Mouse (Mus musculus): ENCODE measurements around the gene Bsg. TPM values are rescaled to one million over a fixed set of nuclear protein-coding genes. Genes with fewer than 3 reads are reported as not detected.

The Bsg gene
- polyA plus RNA-seq (2012; rRNA removed) (469 and 579 TPM in 2 replicates), polyA plus RNA-seq (2014; fragmentation: Nextera tagmentation; extraction: Ambion mirVana) (809 and 828 TPM in 2 replicates)

GRCm38 (mm10) chr10:79704065-79704969 is at the start of gene Bsg:
Bsg (plus strand) TSS chr10:79704491.
- TF ChIP-seq CTCF (IDR thresholded peaks at IDR 0.05; ENCODE audit: low read depth) (peak; percentile 68), EP300 (IDR thresholded peaks at IDR 0.05; ENCODE audit: low read depth) (peak; percentile 65)
- Histone ChIP-seq H3K4me3 (ENCODE audit: insufficient read depth in 1 of 2, low read depth in 2 of 2, low read length in 2 of 2) (peak within 1 kb of the TSS; percentile 86 to 100), H3K27me3 (ENCODE audit: control insufficient read depth, insufficient read depth, low read length) (no peaks in the 10 kb centered on the region), H3K4me2 (ENCODE audit: low read depth) (peak within 1 kb of the TSS; percentile 100), H3K27ac (peak within 1 kb of the TSS; percentile 98), H3K4me1 (replicated peaks; ENCODE audit: control insufficient read depth in 2 of 2, insufficient read depth in 2 of 2, low read length in 1 of 2) (peaks cover 24 to 46% of the 10 kb centered on the region in 2 experiments), H3K9me3 (ENCODE audit: control insufficient read depth, low read length) (no peaks in the 10 kb centered on the region), H3K9ac (replicated peaks) (peak within 1 kb of the TSS; percentile 97), H3K36me3 (replicated peaks; ENCODE audit: control insufficient read depth, insufficient read depth, low read depth) (peaks cover 32% of the 10 kb centered on the region)
- WGBS (ENCODE audit: insufficient replicate concordance): under 1% methylated on average over 65 of the region's 65 CpGs
- ATAC-seq (ENCODE audit: insufficient read depth) (peak; percentile 89), DNase-seq (ENCODE audit: low read depth in 3 of 3, low spot score in 3 of 3) (peak; percentile 99)

DNA sequence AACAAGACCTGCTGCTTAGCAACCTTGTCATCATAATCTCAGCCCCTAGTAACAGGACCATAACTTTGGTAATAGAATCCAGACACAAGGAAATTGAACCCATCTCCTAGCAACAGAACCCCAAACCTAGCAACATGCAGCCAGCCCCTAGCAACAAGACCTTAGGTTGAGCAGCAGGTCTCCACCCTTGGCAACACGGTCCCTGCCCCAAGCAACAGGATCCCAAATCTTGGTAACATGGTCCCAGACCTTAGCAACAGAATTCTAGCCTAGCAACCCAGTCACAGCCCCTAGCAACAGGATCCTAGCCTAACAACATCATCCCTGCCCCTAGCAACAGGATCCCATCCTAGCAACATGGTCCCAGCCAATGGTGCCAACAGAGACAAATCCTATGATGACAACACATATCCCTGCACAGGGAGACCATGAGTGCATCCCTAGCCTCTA is 49.3 kb upstream of the Bsg start:
- H3K4me3 ChIP-seq (ENCODE audit: insufficient read depth in 1 of 2, low read depth in 2 of 2, low read length in 2 of 2): no peak overlapping the region
- DNase-seq (ENCODE audit: low read depth in 3 of 3, low spot score in 3 of 3) (no peak), ATAC-seq (ENCODE audit: insufficient read depth) (no peak)
- H3K4me1 ChIP-seq (replicated peaks; ENCODE audit: control insufficient read depth in 2 of 2, insufficient read depth in 2 of 2, low read length in 1 of 2): no peaks in the 10 kb centered on the region
- H3K27ac ChIP-seq: no peak overlapping the region
- no peaks in the 10 kb centered on the region for H3K36me3 ChIP-seq (replicated peaks; ENCODE audit: control insufficient read depth, insufficient read depth, low read depth)
- 40% methylated on average over 1 of the region's 1 CpGs for WGBS (ENCODE audit: insufficient replicate concordance)
- no peak overlapping the region for H3K4me2 ChIP-seq (ENCODE audit: low read depth)
- H3K27me3 ChIP-seq (ENCODE audit: control insufficient read depth, insufficient read depth, low read length): no peaks in the 10 kb centered on the region; the same call in 1 of the 2 replicates
- H3K9me3 ChIP-seq (ENCODE audit: control insufficient read depth, low read length): no peaks in the 10 kb centered on the region
- TF ChIP-seq EP300 (IDR thresholded peaks at IDR 0.05; ENCODE audit: low read depth): no peak
- no peak for TF ChIP-seq CTCF (IDR thresholded peaks at IDR 0.05; ENCODE audit: low read depth)
- no peak overlapping the region for H3K9ac ChIP-seq (replicated peaks)

GRCm38 (mm10) chr10:79658829-79659228 is 45.5 kb upstream of the Bsg start:
- no peaks in the 10 kb centered on the region; the same call in 1 of the 2 replicates for H3K27me3 ChIP-seq (ENCODE audit: control insufficient read depth, insufficient read depth, low read length)
- no peaks in the 10 kb centered on the region for H3K36me3 ChIP-seq (replicated peaks; ENCODE audit: control insufficient read depth, insufficient read depth, low read depth)
- TF ChIP-seq CTCF (IDR thresholded peaks at IDR 0.05; ENCODE audit: low read depth) (peak; percentile 73), EP300 (IDR thresholded peaks at IDR 0.05; ENCODE audit: low read depth) (no peak)
- no peak overlapping the region for H3K4me2 ChIP-seq (ENCODE audit: low read depth)
- DNase-seq (ENCODE audit: low read depth in 3 of 3, low spot score in 3 of 3) (no peak), ATAC-seq (ENCODE audit: insufficient read depth) (no peak)
- no peaks in the 10 kb centered on the region for H3K9me3 ChIP-seq (ENCODE audit: control insufficient read depth, low read length)
- WGBS (ENCODE audit: insufficient replicate concordance): 17% methylated on average over 4 of the region's 4 CpGs
- no peak overlapping the region for H3K4me3 ChIP-seq (ENCODE audit: insufficient read depth in 1 of 2, low read depth in 2 of 2, low read length in 2 of 2)
- H3K4me1 ChIP-seq (replicated peaks; ENCODE audit: control insufficient read depth in 2 of 2, insufficient read depth in 2 of 2, low read length in 1 of 2): no peaks in the 10 kb centered on the region
- no peak overlapping the region for H3K9ac ChIP-seq (replicated peaks)
- no peak overlapping the region for H3K27ac ChIP-seq

- Histone ChIP-seq H3K4me1 (replicated peaks; ENCODE audit: control insufficient read depth in 2 of 2, insufficient read depth in 2 of 2, low read length in 1 of 2) (no peaks in the 10 kb centered on the region), H3K9me3 (ENCODE audit: control insufficient read depth, low read length) (no peaks in the 10 kb centered on the region), H3K4me2 (ENCODE audit: low read depth) (no peak overlapping the region), H3K27me3 (ENCODE audit: control insufficient read depth, insufficient read depth, low read length) (no peaks in the 10 kb centered on the region; the same call in 1 of the 2 replicates), H3K36me3 (replicated peaks; ENCODE audit: control insufficient read depth, insufficient read depth, low read depth) (no peaks in the 10 kb centered on the region), H3K9ac (replicated peaks) (no peak overlapping the region), H3K27ac (no peak overlapping the region), H3K4me3 (ENCODE audit: insufficient read depth in 1 of 2, low read depth in 2 of 2, low read length in 2 of 2) (no peak overlapping the region)
- TF ChIP-seq CTCF (IDR thresholded peaks at IDR 0.05; ENCODE audit: low read depth) (peak; percentile 58), EP300 (IDR thresholded peaks at IDR 0.05; ENCODE audit: low read depth) (no peak)
- ATAC-seq (ENCODE audit: insufficient read depth) (no peak), DNase-seq (ENCODE audit: low read depth in 3 of 3, low spot score in 3 of 3) (no peak)
- whole genome bisulfite sequencing (ENCODE audit: insufficient replicate concordance): 76% methylated on average over 2 of the region's 2 CpGs
Observed at GRCm38 (mm10) chr10:79660298-79660697, 44.0 kb upstream of the Bsg start.

GRCm38 (mm10) chr10:79661861-79662260 is 42.4 kb upstream of the Bsg start:
- Histone ChIP-seq H3K4me2 (ENCODE audit: low read depth) (no peak overlapping the region), H3K9ac (replicated peaks) (no peak overlapping the region), H3K27me3 (ENCODE audit: control insufficient read depth, insufficient read depth, low read length) (no peaks in the 10 kb centered on the region), H3K36me3 (replicated peaks; ENCODE audit: control insufficient read depth, insufficient read depth, low read depth) (no peaks in the 10 kb centered on the region), H3K4me3 (ENCODE audit: insufficient read depth in 1 of 2, low read depth in 2 of 2, low read length in 2 of 2) (no peak overlapping the region), H3K4me1 (replicated peaks; ENCODE audit: control insufficient read depth in 2 of 2, insufficient read depth in 2 of 2, low read length in 1 of 2) (no peaks in the 10 kb centered on the region), H3K27ac (no peak overlapping the region), H3K9me3 (ENCODE audit: control insufficient read depth, low read length) (no peaks in the 10 kb centered on the region)
- WGBS (ENCODE audit: insufficient replicate concordance): 33% methylated on average over 3 of the region's 3 CpGs
- ATAC-seq (ENCODE audit: insufficient read depth) (no peak), DNase-seq (ENCODE audit: low read depth in 3 of 3, low spot score in 3 of 3) (no peak)
- TF ChIP-seq CTCF (IDR thresholded peaks at IDR 0.05; ENCODE audit: low read depth) (no peak), EP300 (IDR thresholded peaks at IDR 0.05; ENCODE audit: low read depth) (no peak)
